Mouse (Mus musculus) heart, adult 18-20 months (tissue): ENCODE data around the gene Mrgpra6. TPM values are rescaled to one million over a fixed set of nuclear protein-coding genes. Genes with fewer than 3 reads are reported as not detected.
A peak's percentile ranks its signal among the peaks of the same experiment; 100 is the strongest.

ENCODE experiments used
- DNase-seq, 2 experiments: peaks; one replicate each; pipeline ENCODE4 v3.0.0; 2021 to 2022; ENCODE audit warnings: mixed read lengths in 1 of 2
- long read RNA-seq, 2 experiments: library from polyadenylated mRNA; stranded (forward); transcript quantifications; one replicate each; pipeline ENCODE4 v2.0.0; 2021
- total RNA-seq, 2 experiments: library from RNA; stranded (reverse); gene quantifications; 2 replicates each; pipeline ENCODE4 v1.2.3; 2021

Mrgpra6 gene
- total RNA-seq, result not detected
- long read RNA-seq, experiment 1, result 0 reads
- long read RNA-seq, experiment 2, result 0 reads

- no peak for DNase-seq
Measured at GRCm38 (mm10) chr7:47204830-47205229, at the start of gene Mrgpra6. Gene Mrgpra6, minus strand, starts transcription at chr7:47204920.

- DNase-seq, result no peak
Measured at GRCm38 (mm10) chr7:47252770-47253169, 48.0 kb upstream of the Mrgpra6 start, which contains the start of gene Mrgpra9. Gene Mrgpra9, minus strand, starts transcription at chr7:47252848.

- no peak for DNase-seq
Measured at GRCm38 (mm10) chr7:47244658-47245057, 39.9 kb upstream of the Mrgpra6 start.

- no peak for DNase-seq
Measured at GRCm38 (mm10) chr7:47195271-47195670, 9.4 kb downstream of the Mrgpra6 start.

DNA sequence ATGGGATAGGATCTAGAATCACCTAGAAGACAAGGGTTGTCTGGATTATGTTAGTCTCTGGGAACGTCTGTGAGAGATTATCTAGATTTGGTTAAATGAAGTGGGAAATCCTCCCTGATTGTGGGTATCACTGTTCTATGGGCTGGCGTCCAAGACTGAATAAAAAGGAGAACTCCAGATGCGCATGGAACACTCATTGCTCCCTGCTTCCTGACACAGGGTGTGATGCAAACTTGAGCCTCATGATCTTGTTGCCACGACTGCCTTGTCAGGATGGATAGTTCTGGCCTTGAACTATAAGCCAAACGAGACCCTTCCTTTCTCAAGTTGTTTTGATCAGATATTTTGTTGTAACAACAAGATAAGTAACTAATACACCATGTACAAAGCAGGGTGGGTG is 33.9 kb downstream of the Mrgpra6 start:
- no peak for DNase-seq

DNA sequence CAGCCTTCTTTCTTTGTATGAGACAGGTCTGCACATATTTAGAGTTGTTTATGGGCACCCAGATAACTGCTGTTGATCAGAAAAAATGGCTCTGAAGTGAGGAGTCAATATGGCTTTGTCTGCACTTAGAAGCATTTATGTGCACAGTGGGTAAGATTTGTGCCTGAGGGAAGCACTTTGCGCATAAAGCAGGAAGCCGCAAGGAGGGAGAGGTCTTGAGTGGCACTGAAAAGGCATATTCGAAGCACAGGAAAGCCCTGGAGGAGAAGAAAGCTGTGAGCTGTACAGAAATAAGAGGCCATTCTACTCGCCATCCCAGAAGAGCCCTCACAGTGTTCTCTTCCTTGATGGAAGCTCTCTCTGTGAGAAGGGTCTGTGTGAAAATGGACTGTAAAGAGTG is 39.7 kb downstream of the Mrgpra6 start:
- no peak for DNase-seq

DNA sequence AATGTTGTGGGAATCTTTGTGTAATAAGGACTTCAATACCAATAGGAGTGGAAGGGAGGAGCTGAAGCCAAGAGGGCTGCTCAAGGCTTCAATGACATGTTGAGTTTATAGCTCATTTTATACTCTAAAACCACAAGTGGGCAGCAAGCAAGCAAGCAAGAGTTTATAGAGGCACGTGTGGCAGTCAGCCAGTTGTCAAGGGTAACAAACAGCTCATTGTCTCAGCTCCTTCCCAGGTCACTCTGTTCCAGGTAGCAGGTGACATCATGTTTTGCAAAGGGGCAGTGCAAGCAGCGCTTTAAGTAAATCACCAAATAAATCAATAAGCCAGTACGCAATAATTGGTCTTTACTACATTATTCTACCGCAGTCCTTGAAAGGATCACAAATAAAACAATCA is 41.5 kb downstream of the Mrgpra6 start:
- DNase-seq, result no peak

GRCm38 (mm10) chr7:47158451-47158850 is 46.3 kb downstream of the Mrgpra6 start:
- no peak for DNase-seq

DNA sequence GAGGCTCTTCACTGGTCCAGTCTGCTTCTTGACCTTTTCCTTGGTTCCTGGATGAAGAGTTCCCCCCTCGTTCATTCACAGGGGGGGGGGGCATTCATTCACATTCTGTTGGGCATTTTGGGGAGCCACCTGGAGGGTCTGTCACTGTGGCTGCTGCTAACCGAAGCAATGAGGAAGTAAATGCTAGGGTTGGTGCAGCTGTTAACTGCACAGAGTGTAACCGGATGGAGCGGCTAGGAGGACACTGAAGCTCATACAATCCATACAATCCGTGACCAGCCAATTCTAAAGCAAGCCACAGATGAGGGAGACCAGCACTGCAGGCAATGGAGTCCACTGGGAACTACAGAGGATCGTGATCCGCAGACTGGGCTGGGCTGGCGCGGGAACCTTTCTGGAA is 47.0 kb downstream of the Mrgpra6 start:
- no peak for DNase-seq

GRCm38 (mm10) chr7:47155849-47156248 is 48.9 kb downstream of the Mrgpra6 start:
- no peak for DNase-seq

DNA sequence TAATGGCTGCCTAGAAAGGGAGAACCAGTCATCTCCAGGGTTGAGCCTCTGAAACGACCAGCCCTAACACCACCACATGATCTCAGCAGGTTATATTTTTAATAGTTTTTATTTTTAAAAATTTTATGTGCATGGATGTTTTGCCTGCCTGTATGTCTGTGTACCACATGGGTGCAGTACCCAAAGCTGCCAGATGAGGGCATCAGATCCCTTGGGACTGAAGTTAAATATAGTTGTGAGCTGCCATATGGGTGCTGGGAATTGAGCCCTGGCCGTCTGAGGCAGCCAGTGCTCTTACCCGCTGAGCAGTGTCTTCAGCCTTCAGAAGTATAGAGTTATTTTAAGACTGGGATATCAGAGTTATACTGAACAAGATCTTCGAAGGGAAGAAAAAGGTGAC is 49.3 kb downstream of the Mrgpra6 start:
- no peak for DNase-seq

DNA sequence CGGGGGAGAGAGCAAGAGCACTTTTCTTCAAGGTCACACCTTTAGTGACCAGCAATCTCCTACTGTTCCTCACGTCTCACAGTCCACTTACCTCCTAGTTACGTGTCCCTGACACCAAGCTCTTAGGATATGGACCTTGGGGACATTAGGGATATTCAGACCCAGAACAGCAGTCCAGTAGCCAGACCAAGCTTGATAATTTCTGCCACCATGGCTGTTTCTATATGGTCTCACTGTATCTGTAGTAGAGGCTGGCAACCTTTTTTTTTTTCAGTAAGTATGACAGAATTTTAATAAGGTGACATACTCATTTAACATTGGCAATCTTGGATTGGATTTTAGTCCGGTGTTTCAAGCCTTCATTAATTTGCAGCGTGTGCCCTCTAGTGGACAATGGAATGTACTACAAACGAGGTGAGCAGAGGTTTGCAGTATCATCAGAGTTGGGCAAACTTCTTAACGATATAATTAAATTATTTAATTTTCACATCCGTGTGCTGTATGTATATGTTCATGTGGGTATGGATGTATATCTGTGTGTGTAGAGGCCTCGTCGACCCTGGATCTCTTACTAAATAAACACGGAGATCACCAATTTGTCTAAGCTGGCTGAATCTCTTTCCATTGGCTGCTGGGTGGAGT is 54.2 kb downstream of the Mrgpra6 start:
- peak; percentile 30 to 71 for DNase-seq

DNA sequence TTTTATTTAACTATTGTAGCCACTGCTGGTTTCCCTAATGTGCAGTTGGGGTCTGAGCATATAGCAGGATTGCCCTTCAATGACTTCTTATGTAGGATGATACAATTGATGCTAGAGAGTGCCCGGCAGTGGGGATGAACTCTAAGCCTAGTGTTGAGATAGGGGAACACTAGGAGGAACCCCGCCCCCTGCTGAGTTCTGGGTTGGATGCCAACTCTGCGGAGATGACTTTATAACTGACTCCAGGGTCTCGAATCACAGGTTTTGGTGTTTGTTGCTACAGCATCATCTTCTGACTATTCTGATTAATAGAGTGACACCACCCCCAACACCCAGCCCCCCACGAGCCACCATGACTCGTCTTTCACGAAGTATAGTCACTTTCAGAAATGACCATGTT is 56.4 kb downstream of the Mrgpra6 start:
- no peak for DNase-seq

DNA sequence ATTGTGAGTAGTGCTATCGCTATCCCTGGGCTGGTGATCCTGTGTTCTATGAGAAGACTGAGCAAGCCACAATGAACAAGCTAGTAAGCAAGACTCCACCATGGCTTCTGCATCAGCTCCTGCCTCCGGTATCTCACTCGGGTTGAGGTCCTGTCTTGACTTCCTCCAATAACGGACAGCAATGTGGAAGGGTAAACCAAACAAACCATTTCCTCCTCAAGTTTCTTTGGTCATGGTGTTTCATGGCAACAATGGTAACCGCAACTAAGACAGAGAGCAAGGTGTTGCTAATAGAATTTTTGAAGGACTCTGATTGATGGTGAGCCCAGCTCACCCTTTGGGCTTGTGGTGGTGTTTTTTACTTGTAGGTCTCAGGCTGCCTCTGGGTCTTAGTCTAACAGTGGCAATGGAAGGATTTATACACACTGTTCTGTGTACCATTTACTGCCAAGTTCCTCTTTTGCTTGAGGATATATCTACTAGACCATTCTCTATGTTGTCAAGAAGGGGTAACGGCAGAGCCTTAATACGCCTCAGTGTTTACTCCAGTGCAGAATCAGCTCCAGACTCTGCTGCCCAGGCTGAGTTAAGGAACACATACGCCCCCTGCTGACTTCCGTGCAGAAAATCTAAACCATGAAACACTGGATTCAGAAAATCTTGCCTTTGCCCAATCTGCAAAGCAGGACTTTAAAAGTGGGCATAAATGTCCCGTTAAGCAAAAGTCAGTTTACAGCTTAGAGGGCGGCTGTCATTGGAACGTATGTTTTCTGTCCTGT is 58.5 kb downstream of the Mrgpra6 start:
- DNase-seq, result peak in 1 of 2 experiments; percentile 22

DNA sequence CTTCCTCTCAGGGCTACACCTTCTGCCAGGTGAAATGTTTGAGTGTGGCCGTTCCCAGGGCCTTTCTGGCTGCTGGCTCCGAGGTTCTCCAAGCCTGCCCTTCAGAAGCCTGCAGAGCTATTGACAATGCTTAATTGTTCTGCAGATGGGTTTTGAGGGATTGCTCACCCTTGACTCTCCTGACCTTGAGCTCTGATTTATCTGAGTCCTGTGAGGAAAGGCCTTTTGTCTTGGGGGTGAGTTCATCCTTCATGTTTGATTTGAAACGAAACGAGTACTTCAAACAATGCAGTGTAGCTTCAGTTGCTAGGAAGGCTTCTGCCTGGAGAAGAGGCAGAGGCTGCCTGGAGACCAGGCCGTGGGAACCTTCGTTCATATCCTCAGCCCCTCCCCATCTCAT is 60.4 kb downstream of the Mrgpra6 start:
- no peak for DNase-seq

DNA sequence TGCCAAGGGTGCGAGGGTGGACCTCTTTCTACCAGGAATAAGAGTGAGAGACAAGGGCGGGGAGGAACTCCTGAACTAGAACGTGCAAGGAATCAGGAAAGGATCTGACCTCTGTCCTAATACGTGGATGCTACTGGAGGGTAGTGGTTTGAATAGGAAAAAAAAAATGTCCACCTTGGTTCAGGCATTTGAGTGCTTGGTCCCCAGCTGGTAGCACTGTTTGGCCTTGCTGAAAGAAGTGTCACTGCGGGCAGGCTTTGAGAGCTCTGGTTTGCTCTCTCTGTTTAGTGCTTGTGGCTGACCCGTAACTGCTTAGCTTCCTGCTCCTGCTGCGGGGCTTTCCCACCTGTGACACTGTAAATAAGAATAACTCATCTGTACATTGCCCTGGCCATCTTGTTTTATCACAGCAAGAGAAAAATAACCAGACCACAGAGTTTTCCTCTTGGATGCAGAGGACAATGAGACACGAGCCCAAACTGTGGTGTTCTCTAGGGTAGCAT is 64.8 kb downstream of the Mrgpra6 start:
- DNase-seq, result no peak

Other genes with a start within 250 kb of the Mrgpra6 start
- 10 to 100 TPM; 11.1 to 13.5 TPM for gene Uevld, start 246.4 kb downstream of the Mrgpra6 start, total RNA-seq
- not detected for gene Gm9999, start 221.3 kb downstream of the Mrgpra6 start, total RNA-seq
- 1 to 10 TPM; 7.4 to 7.7 TPM for gene Spty2d1, start 196.5 kb downstream of the Mrgpra6 start, total RNA-seq
- 10 to 100 TPM; 19.7 to 20.8 TPM for gene Tmem86a, start 154.3 kb downstream of the Mrgpra6 start, total RNA-seq
- not detected for gene Ptpn5, start 71.2 kb downstream of the Mrgpra6 start, total RNA-seq
- not detected for gene Mrgpra9, start 47.9 kb upstream of the Mrgpra6 start, total RNA-seq
- gene Mrgpra1, start 149.3 kb upstream of the Mrgpra6 start, total RNA-seq, result not detected
- not detected for gene Mrgpra2a, start 247.2 kb upstream of the Mrgpra6 start, total RNA-seq